Mouse (Mus musculus) retina, embryonic 14.5 days (tissue): ENCODE data around the gene Hmga2.
"Not testable (repeated sequence)": the region's sequence is repeated elsewhere in the genome, so short reads cannot be mapped to it uniquely, and the experiment has no call there.

Source experiments
- DNase-seq: peaks from one replicate; pipeline ENCODE4 v3.0.0-alpha.2; 2015; ENCODE audit warnings: low spot score

Gene Hmga2

GRCm38 (mm10) chr10:120391971-120392716 is 84.1 kb downstream of the Hmga2 start:
- no peak for DNase-seq

DNA sequence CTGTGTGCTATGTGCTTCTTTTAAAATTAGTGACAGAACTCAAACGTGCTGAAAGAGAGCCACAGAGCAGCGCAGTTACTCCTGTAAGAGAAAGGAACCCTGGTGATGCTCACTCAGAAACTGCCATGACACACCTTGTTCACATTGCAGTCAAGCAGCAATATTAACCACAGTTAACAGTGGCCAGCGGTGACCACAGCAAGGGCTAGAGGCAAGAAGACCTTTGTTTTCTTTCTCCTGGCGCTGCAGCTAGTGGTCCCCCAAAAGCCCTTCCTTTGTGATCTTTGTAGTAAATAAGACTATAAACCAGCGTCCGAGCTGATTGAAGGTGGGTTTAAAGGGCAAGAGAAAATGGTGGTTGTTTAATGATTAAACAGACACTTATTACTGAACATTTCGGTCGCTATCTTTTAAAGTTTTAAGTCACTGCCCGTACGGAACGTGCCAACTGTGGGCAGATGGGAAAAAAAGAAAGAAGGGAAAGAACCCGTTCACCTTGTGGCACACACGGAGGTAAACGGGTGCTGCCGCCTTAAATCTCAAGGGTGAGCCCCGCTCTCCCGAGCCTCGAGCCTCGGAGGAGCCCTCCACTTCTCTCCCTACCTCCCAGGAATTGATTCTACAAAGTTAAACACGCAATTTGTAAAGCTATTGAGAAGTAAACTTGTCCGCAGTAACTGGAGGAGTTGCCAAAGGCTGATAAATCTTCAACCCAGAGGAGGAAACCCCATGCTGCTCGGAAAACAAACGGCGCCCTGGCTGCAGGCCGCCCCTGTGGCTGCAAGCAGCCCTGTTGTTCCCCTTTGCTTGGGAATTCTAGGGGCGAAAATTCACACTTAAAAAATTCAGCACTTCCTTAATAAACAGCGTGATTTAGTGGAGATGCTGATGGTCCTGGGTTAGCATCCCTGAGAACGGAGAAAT is 85.1 kb downstream of the Hmga2 start:
- no peak for DNase-seq

- DNase-seq: no peak
Measured at GRCm38 (mm10) chr10:120389707-120390106, 86.6 kb downstream of the Hmga2 start.

GRCm38 (mm10) chr10:120388966-120389365 is 87.3 kb downstream of the Hmga2 start:
- DNase-seq: no peak

DNA sequence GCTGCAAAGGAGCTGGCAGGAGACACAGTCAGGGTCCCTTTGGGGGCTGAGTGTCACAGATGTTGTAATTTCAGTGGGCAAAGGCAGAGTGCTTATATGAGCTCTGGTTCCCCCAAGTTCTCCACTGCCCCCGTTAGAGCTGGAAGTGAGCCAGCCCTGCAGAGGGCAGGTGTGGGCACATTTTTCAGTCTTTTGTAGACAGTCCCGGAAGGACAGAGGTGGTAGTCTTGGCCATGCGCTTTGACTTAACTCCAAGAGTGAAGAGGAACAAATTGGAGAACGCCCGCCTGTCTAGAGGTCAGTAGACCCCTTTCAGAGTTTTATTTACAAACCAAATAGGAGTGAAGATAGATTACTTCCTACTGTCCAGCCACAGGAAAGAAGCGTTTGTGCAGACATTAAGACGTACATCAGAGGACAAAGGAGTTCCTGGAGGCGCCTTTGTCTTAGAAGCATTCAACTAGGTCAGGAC is 87.8 kb downstream of the Hmga2 start:
- DNase-seq: peak; percentile 45

GRCm38 (mm10) chr10:120387105-120387504 is 89.2 kb downstream of the Hmga2 start:
- no peak for DNase-seq

- DNase-seq: no peak
Measured at GRCm38 (mm10) chr10:120384797-120385600, 91.3 kb downstream of the Hmga2 start.

DNA sequence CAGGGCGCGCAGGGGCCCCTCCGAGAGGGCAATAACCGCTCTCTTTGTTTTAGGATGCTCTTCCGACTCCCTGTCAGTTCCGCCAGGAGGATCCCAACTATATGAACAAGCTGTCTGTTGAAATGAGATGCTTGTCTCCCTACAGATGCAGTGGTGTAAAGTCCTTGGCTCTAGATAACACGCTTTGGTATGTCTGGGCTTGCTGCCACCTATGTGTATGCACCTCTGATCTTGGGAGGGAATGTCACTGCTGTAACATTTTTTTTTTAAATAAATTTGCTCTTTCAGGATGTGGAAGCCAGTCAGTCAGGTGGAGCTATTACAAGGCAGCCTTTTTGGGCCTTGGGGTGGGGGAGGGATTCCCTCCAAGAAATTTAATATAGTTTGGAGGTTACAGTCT is 92.2 kb downstream of the Hmga2 start:
- DNase-seq: no peak

DNA sequence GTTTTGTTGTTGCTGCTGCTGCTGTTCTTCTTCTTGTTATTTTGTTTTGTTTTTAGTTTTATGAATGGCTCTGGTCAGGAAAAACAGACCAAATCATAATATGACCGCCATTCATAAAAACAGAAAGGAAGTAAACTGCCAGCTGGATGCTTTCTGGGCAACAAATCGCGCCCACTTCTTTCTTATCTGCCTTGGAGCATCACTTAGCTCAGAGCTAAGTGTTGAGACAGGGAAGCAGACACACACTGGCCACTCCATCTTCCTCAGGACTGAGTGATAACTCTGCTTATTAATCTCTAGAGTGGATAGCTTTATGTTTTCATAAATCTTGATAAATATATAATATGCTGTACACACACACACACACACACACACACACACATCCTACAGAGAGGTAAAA is 98.5 kb downstream of the Hmga2 start:
- no peak for DNase-seq

GRCm38 (mm10) chr10:120377327-120377752 is 98.9 kb downstream of the Hmga2 start:
- DNase-seq: peak; percentile 62

GRCm38 (mm10) chr10:120375438-120375837 is 100.8 kb downstream of the Hmga2 start:
- DNase-seq: no peak

GRCm38 (mm10) chr10:120371215-120371614 is 105.1 kb downstream of the Hmga2 start:
- no peak for DNase-seq

DNA sequence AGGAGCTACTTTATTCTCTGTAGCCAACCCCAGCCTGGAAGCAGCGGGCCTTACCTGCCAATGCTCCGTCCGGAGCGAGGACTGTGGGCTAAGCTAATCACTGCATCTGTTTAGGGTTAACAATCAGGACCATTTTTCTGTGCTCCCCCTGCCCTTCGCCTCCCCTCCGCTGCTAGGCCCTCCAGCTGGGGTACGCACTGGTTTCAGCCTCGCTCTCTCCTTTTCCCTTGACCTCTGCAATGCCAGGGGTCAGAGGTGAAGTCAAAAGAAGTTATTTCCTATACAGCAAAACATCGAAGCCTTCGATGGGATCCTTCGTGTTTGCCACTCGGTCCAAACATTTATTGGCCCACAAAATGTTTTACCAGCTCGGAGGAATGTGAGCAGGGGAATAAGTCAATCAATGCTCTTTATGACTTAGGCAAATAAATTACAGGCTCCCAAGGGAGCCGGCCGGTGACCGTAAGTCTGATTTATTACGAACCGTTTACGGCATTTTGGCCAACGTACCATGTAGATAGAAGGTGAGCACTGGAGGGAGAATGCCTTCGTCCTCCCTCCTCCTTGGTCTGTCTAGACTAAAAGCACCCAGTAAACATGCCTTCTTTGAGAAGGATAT is 107.0 kb downstream of the Hmga2 start:
- DNase-seq: no peak

- not testable (repeated sequence) for DNase-seq
Measured at GRCm38 (mm10) chr10:120366173-120366592, 110.1 kb downstream of the Hmga2 start.

- peak; percentile 74 for DNase-seq
Measured at GRCm38 (mm10) chr10:120365380-120366172, 110.7 kb downstream of the Hmga2 start.

DNA sequence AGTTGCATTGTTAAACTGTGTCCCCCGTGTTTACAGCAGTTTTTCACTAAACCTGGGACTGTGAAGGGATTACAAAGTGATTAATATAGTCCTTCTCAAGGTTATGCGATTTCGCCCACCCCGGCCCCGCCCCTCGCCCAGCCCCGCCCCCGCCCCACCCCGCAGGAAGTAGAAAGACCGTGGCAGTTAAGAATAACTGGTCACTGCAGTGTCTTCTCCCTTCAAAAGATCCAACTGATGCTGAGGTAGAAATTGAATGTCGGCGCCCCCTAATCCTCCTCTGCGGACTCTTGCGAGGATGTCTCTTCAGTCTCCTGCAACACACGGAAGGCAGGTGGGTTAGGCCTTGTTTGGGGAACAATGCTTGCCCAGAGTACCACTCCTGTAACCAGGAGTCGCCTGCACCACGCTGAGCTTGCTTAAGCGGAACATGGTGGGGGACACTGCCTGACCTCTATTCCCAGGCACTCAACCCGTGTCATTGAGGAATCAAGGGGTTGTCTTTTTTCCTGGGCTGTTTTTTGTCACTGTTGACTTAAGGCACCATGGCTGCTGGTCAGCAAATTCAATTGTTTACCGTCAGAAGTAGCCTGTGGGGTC is 112.2 kb downstream of the Hmga2 start:
- no peak for DNase-seq

GRCm38 (mm10) chr10:120363298-120363982 is 112.8 kb downstream of the Hmga2 start:
- not testable (repeated sequence) for DNase-seq

- no peak for DNase-seq
Measured at GRCm38 (mm10) chr10:120354523-120355030, 121.7 kb downstream of the Hmga2 start.

GRCm38 (mm10) chr10:120345325-120345724 is 130.9 kb downstream of the Hmga2 start:
- DNase-seq: no peak
